14 mouse cellular contexts compared by ENCODE assay signal in the genomic region with DNA sequence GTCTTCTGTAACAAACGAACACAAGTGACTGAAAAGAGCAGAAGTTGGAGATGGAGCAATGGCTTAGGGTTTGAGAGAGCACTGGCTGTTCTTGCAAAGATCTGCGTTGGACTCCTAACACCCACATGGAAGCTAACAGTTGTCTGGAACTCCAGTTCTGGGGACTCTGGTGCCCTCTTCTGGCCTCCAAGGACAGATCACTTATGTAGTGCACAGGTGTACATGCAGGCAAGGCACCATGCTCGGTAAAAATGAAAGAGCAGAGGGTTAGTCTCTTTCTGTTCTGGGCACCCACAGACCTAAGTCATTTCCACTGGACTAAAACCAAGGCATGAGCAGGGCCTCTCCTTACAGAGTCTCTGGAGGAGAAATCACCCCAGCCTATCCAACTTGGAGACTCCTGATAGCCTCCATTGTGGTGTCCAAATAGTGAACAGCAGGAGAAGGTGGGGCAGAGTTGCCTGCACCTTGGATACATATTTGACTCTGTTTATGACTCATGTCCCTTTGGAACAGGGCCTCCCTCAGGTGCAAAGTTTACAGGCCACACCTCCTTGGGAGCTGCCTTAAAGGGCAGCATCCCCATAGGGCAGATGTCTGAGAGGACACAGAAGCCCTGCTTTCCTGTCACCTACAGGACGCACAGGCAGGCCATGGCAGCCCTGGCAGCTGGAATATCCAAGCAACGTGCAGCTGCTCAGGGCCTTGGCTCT. TPM values are rescaled to one million over a fixed set of nuclear protein-coding genes. Genes with fewer than 3 reads are reported as not detected.
A peak's percentile ranks its signal among the peaks of the same experiment; 100 is the strongest.
DNase-seq lines count a peak whose midpoint lies in the region; ATAC-seq and TF ChIP-seq lines count a peak whose summit lies in the region.
"Had no signal": no experiment of that assay in that cellular context is flagged by ENCODE, and none has a peak within 500 bp of the region (broad histone marks: within the 10 kb centered on the region; RNA-seq: fewer than 3 reads in every experiment).

TSS of gene Capn8 (plus strand) at position 600 of the 713 bp plus-strand sequence.

- H3K9me3 ChIP-seq in hindbrain, embryonic 13.5 days, result no peaks in the 10 kb centered on the region
- H3K9me3 ChIP-seq: forebrain, embryonic 15.5 days; limb, embryonic 15.5 days; neural tube, embryonic 12.5 days had no signal

- ATAC-seq in hindbrain, embryonic 13.5 days (ENCODE audit: low FRiP score), result no peak
- ATAC-seq: forebrain, embryonic 15.5 days had no signal

- no peaks in the 10 kb centered on the region for H3K36me3 ChIP-seq in spleen, adult 2 months (ENCODE audit: control insufficient read depth, insufficient read depth, low read length)
- no peaks in the 10 kb centered on the region for H3K36me3 ChIP-seq in hindbrain, embryonic 13.5 days
- H3K36me3 ChIP-seq: forebrain, embryonic 15.5 days; limb, embryonic 15.5 days; neural tube, embryonic 12.5 days had no signal

- H3K27ac ChIP-seq in spleen, adult 2 months (ENCODE audit: insufficient read depth, low read length), result 0 out of 2 replicates have a peak within 1 kb of the TSS, but pooled peaks have one; percentile 61
- no peak within 1 kb of the TSS for H3K27ac ChIP-seq in hindbrain, embryonic 13.5 days
- H3K27ac ChIP-seq: forebrain, embryonic 15.5 days; limb, embryonic 15.5 days; neural tube, embryonic 12.5 days had no signal

- TF ChIP-seq CTCF in spleen, adult 2 months (IDR thresholded peaks at IDR 0.05; ENCODE audit: extremely low read depth, insufficient read depth, insufficient read length, insufficient replicate concordance), result no peak

- no peak within 1 kb of the TSS for H3K9ac ChIP-seq in hindbrain, embryonic 13.5 days
- H3K9ac ChIP-seq: forebrain, embryonic 15.5 days; limb, embryonic 15.5 days; neural tube, embryonic 12.5 days had no signal

- H3K4me2 ChIP-seq in hindbrain, embryonic 13.5 days, result no peak within 1 kb of the TSS
- H3K4me2 ChIP-seq: forebrain, embryonic 15.5 days; limb, embryonic 15.5 days; neural tube, embryonic 12.5 days had no signal

- 76% methylated on average over 5 of the region's 5 CpGs for WGBS in spleen, adult 2 months
- WGBS in hindbrain, embryonic 13.5 days, result 84% methylated on average over 5 of the region's 5 CpGs

- no peaks in the 10 kb centered on the region for H3K27me3 ChIP-seq in spleen, adult 2 months (ENCODE audit: control insufficient read depth, insufficient read depth, low read length)
- H3K27me3 ChIP-seq in hindbrain, embryonic 13.5 days, result no peaks in the 10 kb centered on the region
- H3K27me3 ChIP-seq: forebrain, embryonic 15.5 days; limb, embryonic 15.5 days; neural tube, embryonic 12.5 days had no signal

- TF ChIP-seq POLR2A in spleen, adult 2 months (IDR thresholded peaks at IDR 0.05; ENCODE audit: low read depth, low read length), result no peak

- no peak within 1 kb of the TSS for H3K4me3 ChIP-seq in spleen, adult 2 months (ENCODE audit: extremely low read depth, insufficient read depth, insufficient read length)
- no peak within 1 kb of the TSS for H3K4me3 ChIP-seq in hindbrain, embryonic 13.5 days
- H3K4me3 ChIP-seq: forebrain, embryonic 15.5 days; limb, embryonic 15.5 days; neural tube, embryonic 12.5 days had no signal

- intact Hi-C loops in heart, postnatal 14 days (cut with DNase I), result loop anchor here (5.0 kb wide), 1 partner anchor 93 kb away; no protein-coding TSS in a partner anchor

- peak; percentile 12 for DNase-seq in adrenal gland, adult 2 months
- no peak for DNase-seq in adrenal gland, postnatal 4 days (ENCODE audit: low spot score in 2 of 2)
- DNase-seq in spleen, adult 2 months (ENCODE audit: low read depth in 1 of 2, low spot score in 2 of 2), result no peak
- DNase-seq in spleen, adult 18-20 months, result no peak
- DNase-seq in lung, adult 18-20 months, result peak; percentile 37 to 66
- peak; percentile 60 for DNase-seq in thymus, postnatal 4 days
- no peak for DNase-seq in heart, postnatal 14 days
- DNase-seq: cerebellum, adult 11 months; heart, postnatal 36 days had no signal

- H3K4me1 ChIP-seq in spleen, adult 2 months (ENCODE audit: control insufficient read depth, insufficient read depth, insufficient read length), result no peaks in the 10 kb centered on the region
- peaks cover 21% of the 10 kb centered on the region for H3K4me1 ChIP-seq in hindbrain, embryonic 13.5 days (replicated peaks)

RNA-seq across cellular contexts. Expression of gene Capn8, which starts in this region (rescaled TPM):
- total RNA-seq in adrenal gland, adult 2 months (2021), result under 1 TPM; 0.17 to 0.38 TPM
- not detected in 2 replicates for polyA plus RNA-seq in adrenal gland, adult 2 months (2012; rRNA removed)
- under 1 TPM in 1 of 2 experiments, not detected in 1; 0.11 TPM for total RNA-seq in adrenal gland, postnatal 4 days (2021)
- polyA plus RNA-seq in spleen, adult 2 months (2012; rRNA removed), result not detected in 2 replicates
- total RNA-seq in heart, postnatal 14 days (2021), result not detected
- polyA plus RNA-seq in hindbrain, embryonic 13.5 days (2015; fragmentation: Nextera tagmentation; extraction: Ambion mirVana), result 0.10 TPM in 2 replicates
- total RNA-seq: heart, postnatal 36 days had no signal
- polyA plus RNA-seq: C2C12; limb, embryonic 15.5 days had no signal

Comparison
In these comparisons a context has a peak if more than half of its experiments do, and no peak if none do; other contexts are left out.
1. Peak in DNase-seq in adrenal gland, adult 2 months; RNA of the gene not detected or under 1 TPM.
2. DNase-seq: peak in lung, adult 18-20 months (2 of 2) and thymus, postnatal 4 days (single experiment); none in adrenal gland, postnatal 4 days (0 of 2), spleen, adult 2 months (0 of 2), spleen, adult 18-20 months (0 of 2) and heart, postnatal 14 days (0 of 2).